Mouse (Mus musculus) megakaryocyte-erythroid progenitor cell, adult 5-6 weeks (primary cell): ENCODE results near the gene Mtif3. TPM values are rescaled to one million over a fixed set of nuclear protein-coding genes. Genes with fewer than 3 reads are reported as not detected.
"Not testable (repeated sequence)": the region's sequence is repeated elsewhere in the genome, so short reads cannot be mapped to it uniquely, and the experiment has no call there.

Source experiments
- ATAC-seq: replicated peaks from 2 replicates; pipeline ENCODE4 v1.8.0; 2016; ENCODE audit warnings: mild to moderate bottlenecking, inconsistent platforms; ENCODE audit not compliant: severe bottlenecking, poor library complexity, low FRiP score, low TSS enrichment
- total RNA-seq, 2 experiments: library from RNA; stranded (forward) in 1 of 2; stranded (reverse) in 1 of 2; fragments of 200-1000, 215-1000 nt in 1 of 2; fragments of >200 nt in 1 of 2; fragmentation: Nextera tagmentation in 1 of 2; gene quantifications; 2 replicates each; pipeline ENCODE4 v1.2.3; 2014 to 2017

Mtif3 gene
- total RNA-seq, 2 experiments from 2014 or later, result 17.2 to 41.2 TPM

- ATAC-seq, result no peak
These were observed 6.9 kb downstream of the Mtif3 start for GRCm38 (mm10) chr5:146956678-146957077.

- ATAC-seq, result no peak
These were observed 7.9 kb downstream of the Mtif3 start for GRCm38 (mm10) chr5:146955651-146956050.

- ATAC-seq, result no peak
These were observed 9.0 kb downstream of the Mtif3 start for GRCm38 (mm10) chr5:146954576-146954975.

- ATAC-seq, result peak; percentile 86
These were observed 15.0 kb downstream of the Mtif3 start, which contains the start of gene Gtf3a for GRCm38 (mm10) chr5:146948508-146949088. Gene Gtf3a (plus strand): TSS chr5:146948657.

- peak; percentile 8; the same call in 1 of the 2 replicates for ATAC-seq
These were observed 15.5 kb downstream of the Mtif3 start for GRCm38 (mm10) chr5:146948041-146948507.

- ATAC-seq, result no peak
These were observed 16.1 kb downstream of the Mtif3 start for GRCm38 (mm10) chr5:146947497-146947896.

- ATAC-seq, result no peak
These were observed 16.9 kb downstream of the Mtif3 start for GRCm38 (mm10) chr5:146946682-146947081.

- ATAC-seq, result no peak
These were observed 19.0 kb downstream of the Mtif3 start for GRCm38 (mm10) chr5:146944568-146944967.

- no peak for ATAC-seq
These were observed 20.6 kb downstream of the Mtif3 start for GRCm38 (mm10) chr5:146942965-146943364.

GRCm38 (mm10) chr5:146941939-146942338 is 21.7 kb downstream of the Mtif3 start:
- not testable (repeated sequence) for ATAC-seq

- peak; percentile 59 for ATAC-seq
These were observed 23.4 kb downstream of the Mtif3 start for GRCm38 (mm10) chr5:146940219-146940618.

- ATAC-seq, result peak; percentile 45
These were observed 24.3 kb downstream of the Mtif3 start for GRCm38 (mm10) chr5:146939109-146939796.

GRCm38 (mm10) chr5:146937541-146938503 is 25.8 kb downstream of the Mtif3 start:
- ATAC-seq, result no peak

- ATAC-seq, result no peak
These were observed 30.1 kb downstream of the Mtif3 start for GRCm38 (mm10) chr5:146933466-146933865.

- no peak for ATAC-seq
These were observed 31.6 kb downstream of the Mtif3 start for GRCm38 (mm10) chr5:146931904-146932553.

GRCm38 (mm10) chr5:146931422-146931821 is 32.2 kb downstream of the Mtif3 start:
- ATAC-seq, result no peak

GRCm38 (mm10) chr5:146926673-146927072 is 36.9 kb downstream of the Mtif3 start:
- 0 out of 2 replicates have a peak, but pooled peaks have one; percentile 30 for ATAC-seq

- ATAC-seq, result no peak
These were observed 40.1 kb downstream of the Mtif3 start for GRCm38 (mm10) chr5:146923547-146923946.

GRCm38 (mm10) chr5:146921224-146921623 is 42.4 kb downstream of the Mtif3 start:
- no peak for ATAC-seq
